Mouse (Mus musculus) forebrain, postnatal 0 days (tissue): Measurements from ENCODE around the gene Zfand6. TPM values are rescaled to one million over a fixed set of nuclear protein-coding genes. Genes with fewer than 3 reads are reported as not detected.

Experiments used
- ATAC-seq: fragments of 200-750 bp; cut with Nextera tagmentation; 2 replicates; pipeline ENCODE4 v1.8.0; 2017; ENCODE audit warnings: mild to moderate bottlenecking, moderate library complexity
- DNase-seq: peaks from one replicate; pipeline ENCODE4 v3.0.0-alpha.2; 2015
- H3K27ac ChIP-seq: fragments of 300-500 bp; sonication (generic); 2 replicates; pipeline ENCODE4 v1.5.1; 2014; ENCODE audit warnings: low read depth, mild to moderate bottlenecking, antibody characterized with exemption, low read length, moderate library complexity, mixed read lengths
- H3K27me3 ChIP-seq: fragments of 300-500 bp; sonication (generic); 2 replicates; pipeline ENCODE4 v1.6.1; 2014; ENCODE audit warnings: mild to moderate bottlenecking, low read length, mixed read lengths; ENCODE audit not compliant: insufficient read depth
- H3K36me3 ChIP-seq: fragments of 300-500 bp; sonication (generic); 2 replicates; pipeline ENCODE4 v1.6.1; 2014; ENCODE audit warnings: mild to moderate bottlenecking, moderate library complexity; ENCODE audit not compliant: insufficient read depth
- H3K4me1 ChIP-seq: fragments of 300-500 bp; sonication (generic); 2 replicates; pipeline ENCODE4 v1.6.1; 2014; ENCODE audit warnings: antibody characterized with exemption; ENCODE audit not compliant: insufficient read depth
- H3K4me2 ChIP-seq: fragments of 300-500 bp; sonication (generic); 2 replicates; pipeline ENCODE4 v1.6.1; 2014; ENCODE audit warnings: low read depth, mild to moderate bottlenecking, moderate library complexity
- H3K4me3 ChIP-seq: fragments of 300-500 bp; sonication (generic); 2 replicates; pipeline ENCODE4 v1.5.1; 2014; ENCODE audit warnings: low read depth, low read length, mixed read lengths
- H3K9ac ChIP-seq: fragments of 300-500 bp; sonication (generic); 2 replicates; pipeline ENCODE4 v1.6.1; 2014; ENCODE audit warnings: mild to moderate bottlenecking
- H3K9me3 ChIP-seq: fragments of 300-500 bp; sonication (generic); 2 replicates; pipeline ENCODE4 v1.6.1; 2016; ENCODE audit warnings: low read length
- CTCF ChIP-seq: sonication (generic); IDR thresholded peaks from 2 replicates; pipeline ENCODE4 v1.5.1; 2016; ENCODE audit warnings: antibody characterized with exemption, control low read depth, low read depth
- WGBS: fragments of 180-500 bp; shearing (Covaris S2); extraction: QIAGEN DNeasy Blood & Tissue Kit; methylation state at CpG from one replicate; pipeline ENCODE4 v1.1.7; 2014; 5-methylcytosine and 5-hydroxymethylcytosine counted together
- polyA plus RNA-seq: library from polyadenylated mRNA; unstranded; fragments of >200 nt; fragmentation: Nextera tagmentation; extraction: Ambion mirVana; gene quantifications from 2 replicates; pipeline ENCODE4 v1.2.1, GENCODE M21; 2015
- total RNA-seq: library from RNA; depleted of rRNA; stranded (reverse); fragments of >200 nt; gene quantifications from 2 replicates; pipeline ENCODE4 v1.2.3, GENCODE M21; 2014

Zfand6 gene
- total and polyA plus RNA-seq, 2 experiments from 2014 or later, result 108 to 137 TPM

- H3K9me3 ChIP-seq, result no peaks in the 10 kb centered on the region
- no peak for TF ChIP-seq CTCF
- no peak overlapping the region for H3K4me3 ChIP-seq
- H3K4me1 ChIP-seq, result no peaks in the 10 kb centered on the region
- no peak overlapping the region for H3K9ac ChIP-seq
- no peak overlapping the region for H3K27ac ChIP-seq
- ATAC-seq, result no peak
- H3K36me3 ChIP-seq, result no peaks in the 10 kb centered on the region
- no peaks in the 10 kb centered on the region for H3K27me3 ChIP-seq
- no peak overlapping the region for H3K4me2 ChIP-seq
- DNase-seq, result no peak
- WGBS, result 84% methylated on average over 3 of the region's 3 CpGs
Observed at GRCm38 (mm10) chr7:84631878-84632277, 57.9 kb downstream of the Zfand6 start.

- WGBS, result 95% methylated on average over 4 of the region's 4 CpGs
- H3K9ac ChIP-seq, result no peak overlapping the region
- H3K27me3 ChIP-seq, result no peaks in the 10 kb centered on the region
- H3K4me2 ChIP-seq, result no peak overlapping the region
- peaks cover 8% of the 10 kb centered on the region; the same call in 1 of the 2 replicates for H3K36me3 ChIP-seq
- DNase-seq (no peak), ATAC-seq (no peak)
- no peak overlapping the region for H3K27ac ChIP-seq
- no peak overlapping the region for H3K4me3 ChIP-seq
- no peak for TF ChIP-seq CTCF
- no peaks in the 10 kb centered on the region for H3K9me3 ChIP-seq
- H3K4me1 ChIP-seq, result no peaks in the 10 kb centered on the region
Observed at GRCm38 (mm10) chr7:84623718-84624117, 66.0 kb downstream of the Zfand6 start.

- ATAC-seq, result no peak
- H3K27me3 ChIP-seq, result no peaks in the 10 kb centered on the region
- H3K9me3 ChIP-seq, result no peaks in the 10 kb centered on the region
- no peak overlapping the region for H3K4me2 ChIP-seq
- no peak overlapping the region for H3K27ac ChIP-seq
- WGBS, result 96% methylated on average over 3 of the region's 3 CpGs
- no peak for DNase-seq
- no peak overlapping the region for H3K9ac ChIP-seq
- no peak for TF ChIP-seq CTCF
- H3K4me3 ChIP-seq, result no peak overlapping the region
- peaks cover 19% of the 10 kb centered on the region; the same call in 1 of the 2 replicates for H3K36me3 ChIP-seq
- H3K4me1 ChIP-seq, result no peaks in the 10 kb centered on the region
Observed at GRCm38 (mm10) chr7:84620956-84621355, 68.8 kb downstream of the Zfand6 start.

GRCm38 (mm10) chr7:84618951-84619350 lies 70.8 kb downstream of the Zfand6 start:
- Histone ChIP-seq H3K27ac (no peak overlapping the region), H3K4me3 (no peak overlapping the region), H3K4me1 (no peaks in the 10 kb centered on the region), H3K4me2 (no peak overlapping the region), H3K9me3 (no peaks in the 10 kb centered on the region), H3K9ac (no peak overlapping the region), H3K36me3 (peaks cover 16% of the 10 kb centered on the region; the same call in 1 of the 2 replicates), H3K27me3 (no peaks in the 10 kb centered on the region)
- WGBS, result 94% methylated on average over 2 of the region's 2 CpGs
- ATAC-seq (no peak), DNase-seq (no peak)
- TF ChIP-seq CTCF, result no peak

- Histone ChIP-seq H3K4me2 (no peak overlapping the region), H3K27ac (no peak overlapping the region), H3K9me3 (no peaks in the 10 kb centered on the region), H3K27me3 (no peaks in the 10 kb centered on the region), H3K9ac (no peak overlapping the region), H3K4me3 (no peak overlapping the region), H3K36me3 (peaks cover 6% of the 10 kb centered on the region; the same call in 1 of the 2 replicates), H3K4me1 (no peaks in the 10 kb centered on the region)
- TF ChIP-seq CTCF, result no peak
- ATAC-seq (no peak), DNase-seq (no peak)
- 89% methylated on average over 4 of the region's 4 CpGs for WGBS
Observed at GRCm38 (mm10) chr7:84612445-84612844, 77.3 kb downstream of the Zfand6 start.

- no peak for ATAC-seq
- no peaks in the 10 kb centered on the region for H3K36me3 ChIP-seq
- H3K9ac ChIP-seq, result no peak overlapping the region
- DNase-seq, result no peak
- H3K27me3 ChIP-seq, result no peaks in the 10 kb centered on the region
- H3K4me1 ChIP-seq, result no peaks in the 10 kb centered on the region
- H3K27ac ChIP-seq, result no peak overlapping the region
- no peak overlapping the region for H3K4me2 ChIP-seq
- no peak for TF ChIP-seq CTCF
- H3K4me3 ChIP-seq, result no peak overlapping the region
- no peaks in the 10 kb centered on the region for H3K9me3 ChIP-seq
- 96% methylated on average over 1 of the region's 1 CpGs for WGBS
Observed at GRCm38 (mm10) chr7:84611609-84612008, 78.2 kb downstream of the Zfand6 start.

- H3K9me3 ChIP-seq, result no peaks in the 10 kb centered on the region
- peak within 1 kb of the TSS; percentile 65 for H3K4me3 ChIP-seq
- H3K36me3 ChIP-seq, result no peaks in the 10 kb centered on the region
- H3K27ac ChIP-seq, result peak within 1 kb of the TSS; percentile 59
- DNase-seq (peak; percentile 43), ATAC-seq (peak; percentile 21)
- H3K4me1 ChIP-seq, result peaks cover 10% of the 10 kb centered on the region
- WGBS, result 1% methylated on average over 10 of the region's 10 CpGs
- H3K9ac ChIP-seq, result peak within 1 kb of the TSS; percentile 81
- H3K4me2 ChIP-seq, result peak within 1 kb of the TSS; percentile 72
- H3K27me3 ChIP-seq, result no peaks in the 10 kb centered on the region
- no peak for TF ChIP-seq CTCF
Observed at GRCm38 (mm10) chr7:84606293-84606749, 83.4 kb downstream of the Zfand6 start, which contains the start of gene Fah. Gene Fah, minus strand, starts transcription at chr7:84606722.
